Mouse (Mus musculus) hindbrain, embryonic 14.5 days (tissue): ENCODE results near the gene Clip4. TPM values are rescaled to one million over a fixed set of nuclear protein-coding genes. Genes with fewer than 3 reads are reported as not detected.

Experiments
- ATAC-seq: fragments of 200-750 bp; cut with Nextera tagmentation; 2 replicates; pipeline ENCODE4 v1.8.0; 2017; ENCODE audit warnings: moderate number of reproducible peaks, mild to moderate bottlenecking, moderate TSS enrichment, moderate library complexity; ENCODE audit not compliant: low FRiP score
- DNase-seq: peaks from one replicate; pipeline ENCODE4 v3.0.0-alpha.2; 2015; ENCODE audit warnings: low spot score
- H3K27ac ChIP-seq: fragments of 300-500 bp; sonication (generic); 2 replicates; pipeline ENCODE4 v1.5.1; 2014; ENCODE audit warnings: mild to moderate bottlenecking, moderate library complexity
- H3K27me3 ChIP-seq: fragments of 300-500 bp; sonication (generic); 2 replicates; pipeline ENCODE4 v1.6.1; 2014; ENCODE audit warnings: mild to moderate bottlenecking, low read length, mixed read lengths; ENCODE audit not compliant: control insufficient read depth, insufficient read depth
- H3K36me3 ChIP-seq: fragments of 300-500 bp; sonication (generic); replicated peaks from 2 replicates; pipeline ENCODE4 v1.6.1; 2014; ENCODE audit not compliant: control insufficient read depth, insufficient read depth
- H3K4me1 ChIP-seq: fragments of 300-500 bp; sonication (generic); replicated peaks from 2 replicates; pipeline ENCODE4 v1.6.1; 2014; ENCODE audit warnings: antibody characterized with exemption, low read length, mixed read lengths; ENCODE audit not compliant: control insufficient read depth, insufficient read depth
- H3K4me2 ChIP-seq: fragments of 300-500 bp; sonication (generic); replicated peaks from 2 replicates; pipeline ENCODE4 v1.6.1; 2014; ENCODE audit warnings: mild to moderate bottlenecking, moderate library complexity
- H3K4me3 ChIP-seq: fragments of 300-500 bp; sonication (generic); replicated peaks from 2 replicates; pipeline ENCODE4 v1.5.1; 2014; ENCODE audit warnings: mild to moderate bottlenecking, low read length
- H3K9ac ChIP-seq: fragments of 300-500 bp; sonication (generic); 2 replicates; pipeline ENCODE4 v1.6.1; 2014
- H3K9me3 ChIP-seq: fragments of 300-500 bp; sonication (generic); 2 replicates; pipeline ENCODE4 v1.6.1; 2016; ENCODE audit warnings: low read length; ENCODE audit not compliant: control insufficient read depth
- WGBS: fragments of 180-500 bp; shearing (Covaris S2); extraction: QIAGEN DNeasy Blood & Tissue Kit; methylation state at CpG from one replicate; pipeline ENCODE4 v1.1.7; 2014; 5-methylcytosine and 5-hydroxymethylcytosine counted together
- polyA plus RNA-seq: library from polyadenylated mRNA; unstranded; fragments of >200 nt; fragmentation: Nextera tagmentation; extraction: Ambion mirVana; gene quantifications from 2 replicates; pipeline ENCODE4 v1.2.1, GENCODE M21; 2014

Clip4 gene
- polyA plus RNA-seq, 1 experiment from 2014 or later: 15.8 TPM

DNA sequence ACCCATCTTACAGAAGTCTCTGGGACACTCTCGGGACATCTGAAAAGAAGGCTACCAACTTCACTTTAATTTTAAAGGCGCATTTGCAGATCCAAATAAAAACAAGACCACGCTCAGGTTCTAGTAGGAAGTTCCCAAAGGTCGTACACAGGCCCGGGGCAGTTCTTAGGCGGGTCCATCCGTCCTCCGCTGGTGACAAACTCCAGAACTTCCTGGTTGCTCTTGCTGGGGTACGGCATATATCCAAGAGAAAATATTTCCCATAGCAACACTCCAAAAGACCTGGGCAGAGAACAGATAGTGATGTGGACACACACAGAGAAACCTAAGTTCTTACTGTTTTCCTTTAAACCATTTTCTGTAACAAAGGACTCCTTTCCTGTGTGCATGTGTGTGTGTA lies 106.5 kb downstream of the Clip4 start:
- DNase-seq: no peak
- ATAC-seq: no peak
- H3K36me3 ChIP-seq: no peaks in the 10 kb centered on the region
- H3K4me1 ChIP-seq: no peaks in the 10 kb centered on the region
- 93% methylated on average over 9 of the region's 9 CpGs for WGBS
- H3K27ac ChIP-seq: no peak overlapping the region
- H3K4me2 ChIP-seq: no peak overlapping the region
- H3K9me3 ChIP-seq: no peaks in the 10 kb centered on the region
- H3K9ac ChIP-seq: no peak overlapping the region
- no peak overlapping the region for H3K4me3 ChIP-seq
- no peaks in the 10 kb centered on the region for H3K27me3 ChIP-seq

DNA sequence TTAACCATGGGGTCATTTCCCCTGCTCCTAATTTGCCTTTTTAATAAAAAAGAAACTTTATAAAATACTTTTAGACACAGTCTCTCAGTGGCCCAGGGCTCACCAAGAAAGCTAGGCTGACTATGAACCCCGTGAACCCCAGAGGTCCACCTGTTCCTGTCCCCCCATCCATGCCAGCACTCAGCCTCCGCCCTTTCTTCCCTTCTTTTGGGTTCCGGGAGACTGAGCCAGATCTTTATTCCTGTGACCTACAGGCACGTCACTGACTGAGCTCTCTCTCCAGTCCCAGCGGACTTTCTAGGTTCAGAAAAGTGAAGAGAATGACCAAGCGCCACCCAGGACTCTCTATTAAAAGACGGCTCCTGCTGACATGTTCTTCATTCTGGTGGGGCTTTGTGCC lies 107.2 kb downstream of the Clip4 start:
- Histone ChIP-seq H3K27ac (no peak overlapping the region), H3K36me3 (no peaks in the 10 kb centered on the region), H3K27me3 (no peaks in the 10 kb centered on the region), H3K9me3 (no peaks in the 10 kb centered on the region), H3K4me2 (no peak overlapping the region), H3K4me3 (no peak overlapping the region), H3K4me1 (no peaks in the 10 kb centered on the region), H3K9ac (no peak overlapping the region)
- no peak for ATAC-seq
- 71% methylated on average over 7 of the region's 7 CpGs for WGBS
- DNase-seq: no peak

DNA sequence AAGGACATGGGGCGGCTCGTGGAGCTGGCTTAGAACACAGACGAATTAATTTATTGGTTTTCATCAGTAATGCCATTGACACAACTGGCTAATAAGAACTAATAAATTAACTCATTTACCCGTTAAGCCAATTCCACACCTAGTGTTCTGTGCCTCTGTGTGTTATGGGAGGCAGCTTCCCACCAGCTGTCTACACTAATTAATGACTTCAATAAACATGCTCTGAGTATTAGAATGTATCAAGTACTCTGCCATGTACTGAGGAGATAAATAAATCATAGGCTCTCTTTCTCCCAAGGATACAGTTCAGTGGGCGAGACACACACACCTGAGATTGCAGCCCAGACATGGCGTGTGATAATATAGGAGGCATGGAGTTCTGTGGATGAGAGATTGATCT lies 113.1 kb downstream of the Clip4 start:
- peaks cover 6% of the 10 kb centered on the region for H3K9me3 ChIP-seq
- H3K36me3 ChIP-seq: no peaks in the 10 kb centered on the region
- WGBS: 66% methylated on average over 6 of the region's 6 CpGs
- H3K27me3 ChIP-seq: no peaks in the 10 kb centered on the region
- DNase-seq (no peak), ATAC-seq (0 out of 2 replicates have a peak, but pooled peaks have one; percentile 46)
- H3K4me3 ChIP-seq: no peak overlapping the region
- no peaks in the 10 kb centered on the region for H3K4me1 ChIP-seq
- H3K27ac ChIP-seq: no peak overlapping the region
- H3K9ac ChIP-seq: no peak overlapping the region
- no peak overlapping the region for H3K4me2 ChIP-seq

DNA sequence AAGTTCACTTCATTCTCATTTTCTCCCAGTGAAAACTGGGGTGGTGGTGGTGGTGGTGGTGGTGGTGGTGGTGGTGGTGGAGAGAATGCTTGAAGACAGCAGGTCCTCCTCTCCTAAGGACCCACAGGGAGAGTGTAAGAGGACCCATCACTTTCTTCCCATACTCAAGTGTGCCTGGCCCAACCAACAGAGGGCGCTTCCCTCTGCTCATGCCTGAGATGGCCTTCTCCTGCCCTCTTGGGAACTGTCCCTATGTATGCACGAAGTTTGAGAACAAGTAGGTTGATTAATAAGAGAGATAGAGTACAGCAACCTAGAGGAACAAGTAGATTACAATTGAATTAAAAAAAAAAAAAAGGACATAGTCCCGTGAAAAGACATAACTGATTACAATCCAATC lies 140.8 kb downstream of the Clip4 start:
- Histone ChIP-seq H3K36me3 (no peaks in the 10 kb centered on the region), H3K4me1 (no peaks in the 10 kb centered on the region), H3K27me3 (no peaks in the 10 kb centered on the region), H3K27ac (no peak overlapping the region), H3K9ac (no peak overlapping the region), H3K9me3 (no peaks in the 10 kb centered on the region), H3K4me2 (no peak overlapping the region), H3K4me3 (no peak overlapping the region)
- DNase-seq (no peak), ATAC-seq (no peak)
- WGBS: 55% methylated on average over 3 of the region's 3 CpGs

DNA sequence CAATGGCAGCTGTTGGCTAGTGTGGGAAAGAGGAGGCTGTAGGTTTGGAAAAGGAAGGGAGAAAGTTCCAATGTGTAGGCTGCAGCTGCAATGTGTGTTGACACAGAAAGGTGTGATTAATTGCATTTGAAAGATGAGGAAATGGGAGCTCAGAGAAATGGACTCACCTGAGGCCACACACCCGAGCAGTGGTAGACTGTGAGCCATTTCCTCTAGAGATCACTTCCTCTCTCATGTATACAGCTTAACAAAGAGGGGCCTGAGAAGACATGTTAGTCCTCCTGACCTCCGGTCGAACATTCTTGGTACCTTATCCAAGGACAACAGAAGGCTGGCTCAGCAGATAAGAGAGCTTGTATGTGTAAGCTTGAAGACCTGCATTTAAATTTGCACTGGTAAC lies 144.9 kb downstream of the Clip4 start:
- Histone ChIP-seq H3K36me3 (no peaks in the 10 kb centered on the region), H3K27me3 (no peaks in the 10 kb centered on the region), H3K27ac (no peak overlapping the region), H3K9ac (no peak overlapping the region), H3K9me3 (no peaks in the 10 kb centered on the region), H3K4me1 (no peaks in the 10 kb centered on the region), H3K4me3 (no peak overlapping the region), H3K4me2 (no peak overlapping the region)
- WGBS: 80% methylated on average over 3 of the region's 3 CpGs
- ATAC-seq (no peak), DNase-seq (no peak)

Other genes starting within 250 kb of the Clip4 start
- gene Ndc80, start 241.6 kb upstream of the Clip4 start, polyA plus RNA-seq: 5.8 and 7.6 TPM in 2 replicates
- 1.6 and 1.7 TPM in 2 replicates for gene Spdya, start 216.4 kb upstream of the Clip4 start, polyA plus RNA-seq
- 50.3 and 50.9 TPM in 2 replicates for gene Wdr43, start 152.6 kb upstream of the Clip4 start, polyA plus RNA-seq
- gene Togaram2, start 95.2 kb upstream of the Clip4 start, polyA plus RNA-seq: 1.0 TPM in 2 replicates
- gene Pcare, start 15.6 kb upstream of the Clip4 start, polyA plus RNA-seq: not detected in 2 replicates